ENCODE assay signal across 10 mouse cellular contexts in the genomic region with DNA sequence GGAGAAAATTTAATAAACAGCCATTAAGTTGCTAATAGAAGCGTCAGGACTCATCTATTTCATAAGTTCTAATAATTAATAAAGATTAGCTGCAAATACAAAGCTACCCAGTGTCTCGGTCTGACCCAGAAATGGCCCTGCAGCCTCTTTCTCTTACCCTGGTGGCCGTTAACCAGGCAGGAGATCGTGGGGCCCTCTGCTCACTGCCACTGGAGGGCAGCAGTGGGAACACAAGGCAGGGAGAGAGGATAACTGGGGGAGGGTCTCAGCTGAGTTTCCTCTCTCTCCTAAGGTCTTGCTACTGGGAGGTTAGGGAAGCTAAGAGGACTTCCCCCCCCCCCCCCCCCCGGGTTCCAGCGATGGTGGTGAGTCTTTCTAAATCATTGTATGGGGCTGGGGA.
DNase-seq lines count a peak whose midpoint lies in the region; ATAC-seq lines count a peak whose summit lies in the region.
"Had no signal": no experiment of that assay in that cellular context is flagged by ENCODE, and none has a peak within 500 bp of the region (broad histone marks: within the 10 kb centered on the region; RNA-seq: fewer than 3 reads in every experiment).

No protein-coding gene starts in this region.

- no peaks in the 10 kb centered on the region for H3K36me3 ChIP-seq in midbrain, embryonic 11.5 days (ENCODE audit: control insufficient read depth, insufficient read depth, low read length)
- H3K36me3 ChIP-seq in midbrain, embryonic 15.5 days (replicated peaks): no peaks in the 10 kb centered on the region
- H3K36me3 ChIP-seq in embryonic facial prominence, embryonic 13.5 days: no peaks in the 10 kb centered on the region
- H3K36me3 ChIP-seq in midbrain, embryonic 14.5 days (ENCODE audit: control insufficient read depth, insufficient read depth, low read length): no peaks in the 10 kb centered on the region

- no peak overlapping the region for H3K4me2 ChIP-seq in midbrain, embryonic 11.5 days
- H3K4me2 ChIP-seq in midbrain, embryonic 15.5 days: no peak overlapping the region
- no peak overlapping the region for H3K4me2 ChIP-seq in embryonic facial prominence, embryonic 13.5 days
- no peak overlapping the region for H3K4me2 ChIP-seq in midbrain, embryonic 14.5 days (ENCODE audit: low read length)

- WGBS in midbrain, embryonic 11.5 days: 21% methylated on average over 5 of the region's 6 CpGs
- WGBS in midbrain, embryonic 15.5 days: 14% methylated on average over 6 of the region's 6 CpGs
- 13% methylated on average over 6 of the region's 6 CpGs for WGBS in embryonic facial prominence, embryonic 13.5 days
- 14% methylated on average over 6 of the region's 6 CpGs for WGBS in midbrain, embryonic 14.5 days

- H3K4me1 ChIP-seq in midbrain, embryonic 11.5 days (ENCODE audit: control insufficient read depth, insufficient read depth, low read length): peaks cover 6% of the 10 kb centered on the region
- H3K4me1 ChIP-seq in midbrain, embryonic 15.5 days: peaks cover 13% of the 10 kb centered on the region
- peaks cover 34% of the 10 kb centered on the region for H3K4me1 ChIP-seq in embryonic facial prominence, embryonic 13.5 days
- peaks cover 8% of the 10 kb centered on the region; the same call in 1 of the 2 replicates for H3K4me1 ChIP-seq in midbrain, embryonic 14.5 days (ENCODE audit: control insufficient read depth, insufficient read depth, low read length)

- H3K9ac ChIP-seq in midbrain, embryonic 11.5 days (ENCODE audit: low read length): no peak overlapping the region
- no peak overlapping the region for H3K9ac ChIP-seq in midbrain, embryonic 15.5 days
- no peak overlapping the region for H3K9ac ChIP-seq in embryonic facial prominence, embryonic 13.5 days
- H3K9ac ChIP-seq in midbrain, embryonic 14.5 days (replicated peaks; ENCODE audit: low read length): no peak overlapping the region

- ATAC-seq in midbrain, embryonic 11.5 days (ENCODE audit: low FRiP score): peak; percentile 68; the same call in 1 of the 2 replicates
- ATAC-seq in midbrain, embryonic 15.5 days (replicated peaks): no peak
- ATAC-seq in embryonic facial prominence, embryonic 13.5 days (ENCODE audit: insufficient number of reproducible peaks, insufficient read depth, low FRiP score, low TSS enrichment, low read depth): no peak
- no peak; the same call in 1 of the 2 replicates for ATAC-seq in midbrain, embryonic 14.5 days (ENCODE audit: low FRiP score, low TSS enrichment)
- ATAC-seq: Patski had no signal

- H3K9me3 ChIP-seq in midbrain, embryonic 11.5 days (ENCODE audit: control insufficient read depth, low read length): no peaks in the 10 kb centered on the region
- H3K9me3 ChIP-seq in midbrain, embryonic 15.5 days: no peaks in the 10 kb centered on the region
- no peaks in the 10 kb centered on the region for H3K9me3 ChIP-seq in embryonic facial prominence, embryonic 13.5 days
- no peaks in the 10 kb centered on the region for H3K9me3 ChIP-seq in midbrain, embryonic 14.5 days (ENCODE audit: control insufficient read depth, low read length)

- H3K27ac ChIP-seq in midbrain, embryonic 11.5 days (ENCODE audit: low read depth, low read length): no peak overlapping the region
- H3K27ac ChIP-seq in midbrain, embryonic 15.5 days: no peak overlapping the region
- H3K27ac ChIP-seq in embryonic facial prominence, embryonic 13.5 days: peak overlapping the region; percentile 52; the same call in 1 of the 2 replicates
- no peak overlapping the region for H3K27ac ChIP-seq in midbrain, embryonic 14.5 days (replicated peaks; ENCODE audit: low read depth, low read length)

- DNase-seq in cerebellum, postnatal 14 days: peak; percentile 32 to 48
- no peak for DNase-seq in cerebellum, adult 9-11 months
- peak; percentile 89 for DNase-seq in midbrain, embryonic 11.5 days (ENCODE audit: low spot score, missing footprints)
- peak; percentile 68 for DNase-seq in midbrain, embryonic 14.5 days
- DNase-seq in gastrocnemius, adult 18-20 months (ENCODE audit: low spot score): no peak
- DNase-seq in urinary bladder, adult 2 months (ENCODE audit: low spot score): no peak

- no peaks in the 10 kb centered on the region for H3K27me3 ChIP-seq in midbrain, embryonic 11.5 days (ENCODE audit: control insufficient read depth, insufficient read depth, low read length)
- no peaks in the 10 kb centered on the region for H3K27me3 ChIP-seq in midbrain, embryonic 15.5 days (replicated peaks)
- no peaks in the 10 kb centered on the region for H3K27me3 ChIP-seq in embryonic facial prominence, embryonic 13.5 days
- no peaks in the 10 kb centered on the region for H3K27me3 ChIP-seq in midbrain, embryonic 14.5 days (ENCODE audit: control insufficient read depth, insufficient read depth, low read length)

- H3K4me3 ChIP-seq in midbrain, embryonic 11.5 days (ENCODE audit: low read depth, low read length): no peak overlapping the region
- H3K4me3 ChIP-seq in midbrain, embryonic 15.5 days: no peak overlapping the region
- no peak overlapping the region for H3K4me3 ChIP-seq in embryonic facial prominence, embryonic 13.5 days
- no peak overlapping the region for H3K4me3 ChIP-seq in midbrain, embryonic 14.5 days (replicated peaks; ENCODE audit: low read depth, low read length)
- H3K4me3 ChIP-seq: myocyte had no signal

Comparison
In these comparisons a context has a peak if more than half of its experiments do, and no peak if none do; other contexts are left out.
1. DNase-seq: peak in cerebellum, postnatal 14 days (2 of 2), midbrain, embryonic 11.5 days (single experiment) and midbrain, embryonic 14.5 days (single experiment); none in cerebellum, adult 9-11 months (single experiment), gastrocnemius, adult 18-20 months (single experiment) and urinary bladder, adult 2 months (single experiment).